In genomic region chr7:47108779-47109189, GRCm38 (mm10) we compare ENCODE assay signal across 16 mouse cellular contexts. TPM values are rescaled to one million over a fixed set of nuclear protein-coding genes. Genes with fewer than 3 reads are reported as not detected.
DNase-seq lines count a peak whose midpoint lies in the region; ATAC-seq lines count a peak whose summit lies in the region.
"Had no signal": no experiment of that assay in that cellular context is flagged by ENCODE, and none has a peak within 500 bp of the region (broad histone marks: within the 10 kb centered on the region; RNA-seq: fewer than 3 reads in every experiment).

No protein-coding gene starts in this region.

- H3K36me3 ChIP-seq in splenic B cell, adult 2 months (ENCODE audit: control insufficient read depth, insufficient read depth, low read length, poor library complexity, severe bottlenecking), result no peaks in the 10 kb centered on the region
- no peaks in the 10 kb centered on the region for H3K36me3 ChIP-seq in kidney, embryonic 16.5 days (ENCODE audit: insufficient read depth, low read length)
- H3K36me3 ChIP-seq: embryonic facial prominence, embryonic 12.5 days had no signal

- WGBS in kidney, embryonic 16.5 days, result 71% methylated on average over 13 of the region's 13 CpGs

- no peak overlapping the region for H3K4me3 ChIP-seq in kidney, embryonic 16.5 days (ENCODE audit: low read length)
- H3K4me3 ChIP-seq: embryonic facial prominence, embryonic 12.5 days; midbrain, embryonic 13.5 days; neural tube, embryonic 13.5 days had no signal

- no peaks in the 10 kb centered on the region for H3K27me3 ChIP-seq in splenic B cell, adult 2 months (ENCODE audit: control insufficient read depth, insufficient read depth, low read length, poor library complexity, severe bottlenecking)
- no peaks in the 10 kb centered on the region for H3K27me3 ChIP-seq in kidney, embryonic 16.5 days (ENCODE audit: insufficient read depth, low read length)
- H3K27me3 ChIP-seq: embryonic facial prominence, embryonic 12.5 days; midbrain, embryonic 13.5 days; neural tube, embryonic 13.5 days had no signal

- no peak overlapping the region for H3K4me2 ChIP-seq in kidney, embryonic 16.5 days (replicated peaks; ENCODE audit: low read depth, low read length)
- H3K4me2 ChIP-seq: embryonic facial prominence, embryonic 12.5 days; lung, embryonic 14.5 days; midbrain, embryonic 13.5 days; neural tube, embryonic 13.5 days had no signal

- peak; percentile 39 for DNase-seq in layer of hippocampus, adult 11-12 months (ENCODE audit: low spot score)
- no peak for DNase-seq in layer of hippocampus, postnatal 10 days (ENCODE audit: low spot score in 2 of 2)
- peak; percentile 84 for DNase-seq in right cerebral cortex, adult 18-20 months
- DNase-seq in right cerebral cortex, postnatal 4 days, result no peak
- peak; percentile 46 for DNase-seq in adrenal gland, postnatal 25 days
- DNase-seq in splenic B cell, adult 2 months (ENCODE audit: low read depth, low spot score), result peak; percentile 28
- DNase-seq in urinary bladder, postnatal 14 days (ENCODE audit: low spot score), result no peak
- DNase-seq: cerebellum, postnatal 10 days; lung, embryonic 14.5 days; thymus, adult 18-20 months had no signal

- no peak overlapping the region for H3K27ac ChIP-seq in kidney, embryonic 16.5 days (ENCODE audit: low read length)
- H3K27ac ChIP-seq: embryonic facial prominence, embryonic 12.5 days; kidney, postnatal 0 days; midbrain, embryonic 13.5 days; neural tube, embryonic 13.5 days had no signal

- no peak overlapping the region for H3K9ac ChIP-seq in kidney, embryonic 16.5 days (replicated peaks; ENCODE audit: low read length)
- H3K9ac ChIP-seq: embryonic facial prominence, embryonic 12.5 days; lung, embryonic 14.5 days; midbrain, embryonic 13.5 days; neural tube, embryonic 13.5 days had no signal

- ATAC-seq in kidney, embryonic 16.5 days (ENCODE audit: low FRiP score, low TSS enrichment), result no peak
- ATAC-seq: hindbrain, embryonic 16.5 days; midbrain, embryonic 13.5 days had no signal

- H3K4me1 ChIP-seq in kidney, embryonic 16.5 days (ENCODE audit: insufficient read depth, low read length), result no peaks in the 10 kb centered on the region
- H3K4me1 ChIP-seq: embryonic facial prominence, embryonic 12.5 days; midbrain, embryonic 13.5 days; neural tube, embryonic 13.5 days had no signal

- no peaks in the 10 kb centered on the region for H3K9me3 ChIP-seq in kidney, embryonic 16.5 days (ENCODE audit: low read length)
- H3K9me3 ChIP-seq: embryonic facial prominence, embryonic 12.5 days; midbrain, embryonic 13.5 days; neural tube, embryonic 13.5 days had no signal

RNA-seq across cellular contexts. Expression of gene Ptpn5, which starts 24.7 kb away (rescaled TPM):
- 100 to 1,000 TPM; 121 to 129 TPM for total RNA-seq in layer of hippocampus, postnatal 10 days (2021)
- 1.3 and 2.2 TPM in 2 replicates for total RNA-seq in adrenal gland, postnatal 25 days (2021)
- polyA plus RNA-seq in kidney, embryonic 16.5 days (2015; fragmentation: Nextera tagmentation; extraction: Ambion mirVana), result 0.89 and 0.90 TPM in 2 replicates

RNA-seq across cellular contexts. Expression of gene Tmem86a, which starts 58.4 kb away (rescaled TPM):
- total RNA-seq in layer of hippocampus, postnatal 10 days (2021), result 10 to 100 TPM; 14.7 to 15.5 TPM
- total RNA-seq in adrenal gland, postnatal 25 days (2021), result 25.8 and 53.9 TPM in 2 replicates
- polyA plus RNA-seq in kidney, embryonic 16.5 days (2015; fragmentation: Nextera tagmentation; extraction: Ambion mirVana), result 34.8 and 35.8 TPM in 2 replicates

Comparison
In these comparisons a context has a peak if more than half of its experiments do, and no peak if none do; other contexts are left out.
1. DNase-seq: peak in layer of hippocampus, adult 11-12 months (single experiment), right cerebral cortex, adult 18-20 months (single experiment), adrenal gland, postnatal 25 days (single experiment) and splenic B cell, adult 2 months (single experiment); none in layer of hippocampus, postnatal 10 days (0 of 2), right cerebral cortex, postnatal 4 days (single experiment) and urinary bladder, postnatal 14 days (single experiment).
2. RNA of gene Ptpn5, which starts 24.7 kb away (total RNA-seq): 121 to 129 TPM in layer of hippocampus, postnatal 10 days; 1.3 to 2.2 TPM in adrenal gland, postnatal 25 days; every median in the first group is over 10 times any median in the second.